In the genomic region with DNA sequence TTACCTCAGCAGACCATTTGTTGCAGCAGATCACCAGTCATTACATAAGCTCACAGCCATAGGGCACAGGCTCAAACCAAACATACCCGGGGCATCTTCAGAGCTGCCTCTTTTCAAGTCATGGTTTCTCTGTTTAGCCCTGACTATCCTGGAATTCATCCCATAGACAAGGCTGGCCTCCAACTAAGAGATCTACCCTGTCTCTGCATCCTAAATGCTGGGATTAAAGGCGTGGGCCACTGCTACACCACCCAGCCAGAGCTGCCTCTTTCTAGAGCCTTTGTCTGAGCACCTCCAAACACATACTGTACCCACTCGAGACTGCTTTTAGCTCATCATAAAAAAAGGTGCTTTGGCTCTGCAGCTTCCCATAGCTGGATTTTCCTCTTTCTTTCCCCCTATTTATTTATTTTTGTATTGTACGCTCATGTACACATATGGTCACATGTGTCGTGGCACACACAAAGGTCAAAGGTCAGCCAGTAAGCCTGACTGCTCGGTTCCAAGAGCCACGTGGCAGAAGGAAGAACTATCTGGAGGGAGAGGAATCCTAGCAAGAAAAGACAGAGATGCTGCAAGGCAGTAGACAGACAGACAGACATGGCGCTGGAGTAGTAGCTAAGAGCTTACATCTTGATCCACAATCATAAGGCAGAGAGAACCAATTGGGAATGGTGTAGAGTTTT, we compare ENCODE assay signal across 13 mouse cellular contexts.
"Had no signal": no experiment of that assay in that cellular context is flagged by ENCODE, and none has a peak within 500 bp of the region (broad histone marks: within the 10 kb centered on the region; RNA-seq: fewer than 3 reads in every experiment).

No protein-coding gene starts in this region.

- DNase-seq: kidney, adult 2 months; kidney, postnatal 25 days; lung, adult 18-20 months; lung, postnatal 10 days; lung, postnatal 36 days; right cerebral cortex, postnatal 25 days; thymus, adult 2 months; thymus, postnatal 14 days had no signal

- H3K27me3 ChIP-seq: lung, embryonic 15.5 days; midbrain, embryonic 13.5 days had no signal

- H3K27ac ChIP-seq: kidney, postnatal 0 days; liver, embryonic 14.5 days; lung, embryonic 15.5 days; midbrain, embryonic 13.5 days had no signal

- ATAC-seq: intestine, postnatal 0 days had no signal

- H3K4me3 ChIP-seq: lung, embryonic 15.5 days; midbrain, embryonic 13.5 days had no signal

- H3K9me3 ChIP-seq: lung, embryonic 15.5 days; midbrain, embryonic 13.5 days had no signal

- H3K36me3 ChIP-seq: lung, embryonic 15.5 days; midbrain, embryonic 13.5 days had no signal
